Mouse (Mus musculus) neural tube, embryonic 12.5 days (tissue): ENCODE data around the gene Dnah11. TPM values are rescaled to one million over a fixed set of nuclear protein-coding genes. Genes with fewer than 3 reads are reported as not detected.

ENCODE experiments used
- ATAC-seq: fragments of 200-750 bp; cut with Nextera tagmentation; 2 replicates; pipeline ENCODE4 v1.8.0; 2017; ENCODE audit warnings: low read depth, mild to moderate bottlenecking, moderate TSS enrichment, moderate library complexity; ENCODE audit not compliant: low FRiP score
- H3K27ac ChIP-seq: fragments of 300-500 bp; sonication (generic); 2 replicates; pipeline ENCODE4 v1.5.1; 2016
- H3K27me3 ChIP-seq: fragments of 300-500 bp; sonication (generic); replicated peaks from 2 replicates; pipeline ENCODE4 v1.6.1; 2016; ENCODE audit warnings: mild to moderate bottlenecking
- H3K36me3 ChIP-seq: fragments of 300-500 bp; sonication (generic); 2 replicates; pipeline ENCODE4 v1.6.1; 2016; ENCODE audit warnings: mild to moderate bottlenecking
- H3K4me1 ChIP-seq: fragments of 300-500 bp; sonication (generic); 2 replicates; pipeline ENCODE4 v1.6.1; 2016
- H3K4me2 ChIP-seq: fragments of 300-500 bp; sonication (generic); replicated peaks from 2 replicates; pipeline ENCODE4 v1.6.1; 2016; ENCODE audit warnings: mild to moderate bottlenecking
- H3K4me3 ChIP-seq: fragments of 300-500 bp; sonication (generic); 2 replicates; pipeline ENCODE4 v1.5.1; 2016
- H3K9ac ChIP-seq: fragments of 300-500 bp; sonication (generic); 2 replicates; pipeline ENCODE4 v1.6.1; 2016; ENCODE audit warnings: mild to moderate bottlenecking
- H3K9me3 ChIP-seq: fragments of 300-500 bp; sonication (generic); 2 replicates; pipeline ENCODE4 v1.6.1; 2016; ENCODE audit warnings: mild to moderate bottlenecking
- WGBS: fragments of 180-500 bp; shearing (Covaris S2); methylation state at CpG from one replicate; pipeline ENCODE4 v1.1.7; 2016; 5-methylcytosine and 5-hydroxymethylcytosine counted together
- polyA plus RNA-seq: library from polyadenylated mRNA; unstranded; fragments of >200 nt; fragmentation: Nextera tagmentation; extraction: Ambion mirVana; gene quantifications from 2 replicates; pipeline ENCODE4 v1.2.1, GENCODE M21; 2016

Dnah11 gene
- polyA plus RNA-seq, 1 experiment from 2014 or later = 0.22 TPM

DNA sequence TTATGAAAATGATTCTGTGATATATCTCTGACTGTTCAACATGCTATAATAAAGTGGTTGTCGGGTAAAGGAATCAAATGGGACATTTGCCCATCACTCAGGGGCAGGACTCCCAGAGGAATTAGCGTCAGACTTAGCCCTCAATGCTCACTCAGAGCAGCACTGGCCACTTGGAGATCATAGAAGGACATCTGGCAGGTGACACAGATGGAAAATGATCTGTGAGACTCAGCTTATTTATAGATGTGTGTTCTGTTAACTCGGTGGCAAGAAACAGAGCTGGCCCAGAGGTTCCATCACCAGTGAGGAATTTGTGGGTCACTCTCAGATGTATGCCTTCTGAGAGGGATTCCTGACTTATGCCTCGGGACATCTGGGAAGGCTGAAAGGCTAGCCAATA is 173.1 kb downstream of the Dnah11 start:
- Histone ChIP-seq H3K27ac (no peak overlapping the region), H3K9ac (no peak overlapping the region), H3K4me1 (no peaks in the 10 kb centered on the region), H3K36me3 (no peaks in the 10 kb centered on the region), H3K27me3 (no peaks in the 10 kb centered on the region), H3K9me3 (no peaks in the 10 kb centered on the region), H3K4me2 (no peak overlapping the region), H3K4me3 (no peak overlapping the region)
- ATAC-seq = no peak
- 73% methylated on average over 4 of the region's 4 CpGs for WGBS

DNA sequence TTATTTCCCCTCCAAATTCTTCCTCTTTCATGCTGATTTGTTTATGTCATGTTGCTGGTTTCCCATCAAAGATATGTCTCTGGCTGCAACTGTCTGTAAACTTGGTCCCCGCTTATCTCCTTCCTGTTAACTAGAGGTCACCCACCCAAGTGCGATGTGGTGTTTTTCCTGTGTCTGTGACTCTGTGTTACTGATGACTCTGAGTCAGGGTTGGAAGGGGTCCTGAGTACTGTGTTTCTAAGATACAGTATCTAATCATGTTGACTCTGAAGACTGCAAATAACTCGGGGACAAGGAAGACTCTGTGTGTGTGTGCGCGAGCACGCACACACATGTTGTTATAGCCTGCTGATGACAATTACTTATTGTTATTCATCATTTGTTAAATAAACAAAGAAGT is 179.9 kb downstream of the Dnah11 start:
- Histone ChIP-seq H3K27ac (no peak overlapping the region), H3K4me1 (no peaks in the 10 kb centered on the region), H3K36me3 (no peaks in the 10 kb centered on the region), H3K4me2 (no peak overlapping the region), H3K9me3 (no peaks in the 10 kb centered on the region), H3K4me3 (no peak overlapping the region), H3K27me3 (no peaks in the 10 kb centered on the region), H3K9ac (no peak overlapping the region)
- no peak for ATAC-seq
- WGBS = 89% methylated on average over 6 of the region's 6 CpGs

DNA sequence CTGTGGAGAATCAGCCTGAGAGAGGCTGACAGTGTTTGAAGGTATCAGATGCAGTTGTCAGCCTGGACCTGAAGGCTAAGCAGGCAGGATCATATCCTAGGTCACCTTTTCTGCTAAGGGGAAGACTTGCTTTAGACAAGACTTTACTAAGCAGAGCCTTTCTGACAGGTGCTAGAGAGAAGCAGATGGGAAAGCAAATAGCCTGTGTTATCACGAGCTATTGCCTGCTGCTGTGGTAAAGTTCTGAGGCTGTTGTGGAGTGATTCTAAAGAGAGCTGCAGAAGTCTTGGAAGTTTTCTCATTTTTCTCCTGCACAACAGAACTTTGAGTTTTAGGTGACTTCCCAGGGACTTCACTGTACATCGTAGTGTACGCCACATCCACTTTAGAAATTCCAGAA is 185.0 kb downstream of the Dnah11 start:
- H3K4me3 ChIP-seq = no peak overlapping the region
- no peaks in the 10 kb centered on the region for H3K4me1 ChIP-seq
- H3K36me3 ChIP-seq = no peaks in the 10 kb centered on the region
- H3K9me3 ChIP-seq = no peaks in the 10 kb centered on the region
- 91% methylated on average over 3 of the region's 3 CpGs for WGBS
- H3K27me3 ChIP-seq = no peaks in the 10 kb centered on the region
- ATAC-seq = no peak
- H3K9ac ChIP-seq = no peak overlapping the region
- no peak overlapping the region for H3K27ac ChIP-seq
- H3K4me2 ChIP-seq = no peak overlapping the region

DNA sequence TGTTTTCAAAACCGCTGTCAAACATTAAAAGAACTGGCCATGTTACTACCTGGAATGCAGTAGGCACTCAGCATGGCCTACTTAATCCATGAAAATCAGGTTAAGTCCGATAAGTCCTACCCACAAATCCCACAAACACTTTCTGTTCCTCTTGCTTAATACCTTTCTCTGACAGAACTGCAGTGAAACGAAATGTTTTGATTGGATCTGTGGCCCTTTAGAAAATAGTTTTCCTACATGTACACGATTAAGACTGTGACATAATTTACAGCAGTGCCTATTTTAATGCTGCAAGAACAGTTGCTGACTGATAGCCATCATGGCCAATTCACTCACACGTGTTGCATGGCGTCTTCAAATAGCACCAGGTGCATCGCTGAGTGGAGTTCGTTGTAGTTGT is 186.9 kb downstream of the Dnah11 start:
- Histone ChIP-seq H3K9me3 (no peaks in the 10 kb centered on the region), H3K9ac (no peak overlapping the region), H3K27ac (no peak overlapping the region), H3K36me3 (no peaks in the 10 kb centered on the region), H3K4me3 (no peak overlapping the region), H3K4me1 (no peaks in the 10 kb centered on the region), H3K4me2 (no peak overlapping the region), H3K27me3 (no peaks in the 10 kb centered on the region)
- WGBS = 91% methylated on average over 8 of the region's 8 CpGs
- ATAC-seq = no peak

DNA sequence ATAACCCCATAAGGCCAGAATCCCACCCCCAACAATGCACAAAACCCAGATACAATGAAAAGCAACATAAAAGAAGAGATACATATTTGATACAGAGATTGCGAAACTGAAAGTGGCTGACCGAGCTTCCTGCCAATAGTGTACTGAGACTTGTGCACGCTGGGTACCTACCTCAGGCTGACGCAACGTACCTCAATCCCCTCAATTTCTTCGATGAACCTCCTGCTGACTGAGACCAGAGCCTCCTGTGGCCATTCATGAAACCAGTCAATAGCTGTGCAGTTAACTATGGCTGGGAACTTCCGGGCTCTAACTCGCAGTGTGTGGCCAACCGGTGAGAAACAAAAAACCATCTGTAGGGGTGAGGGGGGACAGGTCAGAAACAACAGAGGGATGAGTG is 203.9 kb downstream of the Dnah11 start:
- Histone ChIP-seq H3K4me1 (no peaks in the 10 kb centered on the region), H3K9me3 (no peaks in the 10 kb centered on the region), H3K4me3 (no peak overlapping the region), H3K4me2 (no peak overlapping the region), H3K36me3 (no peaks in the 10 kb centered on the region), H3K27me3 (peaks cover 42% of the 10 kb centered on the region), H3K9ac (no peak overlapping the region), H3K27ac (no peak overlapping the region)
- no peak for ATAC-seq
- 48% methylated on average over 9 of the region's 9 CpGs for WGBS

DNA sequence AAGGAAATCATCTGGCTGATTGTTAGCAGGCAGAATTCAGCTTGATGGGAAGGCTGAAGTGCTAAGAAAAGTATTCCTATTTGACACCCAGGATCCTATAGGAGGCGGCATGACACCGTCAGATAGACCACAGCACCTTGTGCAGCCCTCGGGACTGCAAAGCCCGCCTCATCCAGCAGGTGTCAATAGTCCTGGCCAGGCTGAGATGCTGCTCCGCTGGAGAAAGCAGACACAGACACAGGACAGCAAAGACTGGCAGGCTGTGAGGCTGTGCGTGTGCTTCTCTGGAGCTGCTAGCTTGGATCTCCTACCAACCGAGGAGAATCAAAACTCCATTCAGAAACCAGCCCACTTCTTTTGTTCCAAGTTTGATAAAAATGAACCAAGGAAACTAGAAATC is 205.3 kb downstream of the Dnah11 start:
- no peak overlapping the region for H3K27ac ChIP-seq
- peak; percentile 87 for ATAC-seq
- H3K9ac ChIP-seq = no peak overlapping the region
- 0% methylated on average over 7 of the region's 7 CpGs for WGBS
- peaks cover 14% of the 10 kb centered on the region for H3K4me1 ChIP-seq
- H3K4me2 ChIP-seq = no peak overlapping the region
- H3K36me3 ChIP-seq = no peaks in the 10 kb centered on the region
- peaks cover 42% of the 10 kb centered on the region for H3K27me3 ChIP-seq
- H3K9me3 ChIP-seq = no peaks in the 10 kb centered on the region
- no peak overlapping the region for H3K4me3 ChIP-seq

DNA sequence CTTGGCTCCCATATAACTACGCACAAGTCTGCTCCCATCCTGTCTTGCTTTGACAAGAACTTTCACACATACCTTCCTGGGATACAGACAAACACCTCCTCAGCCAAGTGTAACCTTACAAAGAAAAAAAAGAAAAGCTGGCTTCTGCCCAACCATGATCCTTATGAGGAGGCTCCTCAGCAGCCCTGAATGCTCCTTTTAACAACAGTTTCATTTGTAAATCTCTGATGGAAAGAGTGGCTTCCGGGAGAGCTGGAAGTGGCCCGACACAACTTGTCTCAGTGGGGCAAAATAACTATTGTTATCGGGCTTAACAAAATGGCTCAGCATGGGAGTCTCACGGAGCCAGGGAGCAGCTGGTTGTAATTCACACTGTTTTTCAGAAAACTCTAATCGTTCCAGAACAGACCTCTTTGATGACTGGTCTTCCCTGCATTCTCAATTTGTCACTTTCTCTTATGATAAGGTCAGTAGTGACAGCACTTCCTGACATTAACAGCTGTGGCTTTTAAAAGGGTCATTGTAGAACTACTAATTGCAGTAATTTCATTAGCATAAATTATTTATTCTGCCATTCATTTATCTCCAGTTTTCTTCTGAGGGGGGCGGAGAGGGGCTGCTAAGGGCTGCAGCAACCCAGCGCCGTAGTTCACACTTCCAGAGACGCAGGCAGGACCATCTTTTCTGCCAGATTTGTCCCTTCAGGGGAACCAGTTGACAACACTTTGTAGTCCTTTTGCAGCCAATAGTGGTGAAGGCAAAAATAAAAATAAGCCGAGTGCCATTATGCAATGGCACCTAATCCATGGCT is 209.6 kb downstream of the Dnah11 start:
- Histone ChIP-seq H3K27ac (no peak overlapping the region), H3K4me3 (no peak overlapping the region), H3K27me3 (peaks cover 46% of the 10 kb centered on the region), H3K4me1 (peaks cover 15% of the 10 kb centered on the region), H3K36me3 (no peaks in the 10 kb centered on the region), H3K4me2 (peak overlapping the region; percentile 43), H3K9ac (no peak overlapping the region), H3K9me3 (no peaks in the 10 kb centered on the region)
- under 1% methylated on average over 11 of the region's 11 CpGs for WGBS
- peak; percentile 66 for ATAC-seq

DNA sequence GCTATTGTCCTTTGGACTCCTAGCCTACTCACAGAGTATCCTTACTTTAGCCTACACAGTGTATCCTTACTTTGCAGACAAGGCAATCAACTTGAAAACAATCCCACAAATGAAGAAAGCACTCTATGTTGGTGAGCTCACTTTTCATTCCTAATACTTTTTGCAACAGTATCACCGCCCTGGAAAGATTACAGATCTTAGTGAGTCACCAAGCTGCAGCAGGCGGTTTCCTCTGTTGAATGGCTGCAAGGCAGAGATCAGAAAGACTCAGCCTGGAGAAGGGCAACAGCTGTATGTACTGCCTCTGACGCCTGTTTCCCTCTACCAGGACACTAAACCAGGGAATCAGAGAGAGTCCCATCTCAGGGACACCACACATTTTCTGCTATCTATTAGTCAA is 218.5 kb downstream of the Dnah11 start:
- H3K27ac ChIP-seq = no peak overlapping the region
- WGBS = 72% methylated on average over 3 of the region's 3 CpGs
- no peak overlapping the region for H3K9ac ChIP-seq
- no peak overlapping the region for H3K4me3 ChIP-seq
- no peak overlapping the region for H3K4me2 ChIP-seq
- H3K27me3 ChIP-seq = peaks cover 2% of the 10 kb centered on the region
- H3K4me1 ChIP-seq = no peaks in the 10 kb centered on the region
- no peaks in the 10 kb centered on the region for H3K36me3 ChIP-seq
- ATAC-seq = no peak
- no peaks in the 10 kb centered on the region for H3K9me3 ChIP-seq

DNA sequence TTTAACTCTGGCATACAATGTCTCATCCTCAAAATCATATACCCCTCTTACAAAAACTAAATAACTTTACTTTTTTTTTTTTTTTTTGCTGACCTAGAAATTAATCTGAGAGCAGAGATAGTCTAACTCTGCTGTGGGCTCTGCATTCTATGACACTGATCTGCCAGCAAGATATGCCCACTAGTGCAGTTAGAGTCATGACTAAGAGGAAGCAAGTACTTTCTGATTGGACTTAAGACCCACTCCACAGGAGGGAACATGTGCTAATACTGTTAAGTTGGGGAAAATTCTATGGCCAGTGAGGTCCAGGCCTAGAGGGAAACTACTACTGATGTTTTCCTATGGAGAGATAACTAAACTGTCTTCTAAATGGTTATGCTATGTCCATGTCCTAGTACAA is 225.1 kb downstream of the Dnah11 start:
- ATAC-seq = no peak

DNA sequence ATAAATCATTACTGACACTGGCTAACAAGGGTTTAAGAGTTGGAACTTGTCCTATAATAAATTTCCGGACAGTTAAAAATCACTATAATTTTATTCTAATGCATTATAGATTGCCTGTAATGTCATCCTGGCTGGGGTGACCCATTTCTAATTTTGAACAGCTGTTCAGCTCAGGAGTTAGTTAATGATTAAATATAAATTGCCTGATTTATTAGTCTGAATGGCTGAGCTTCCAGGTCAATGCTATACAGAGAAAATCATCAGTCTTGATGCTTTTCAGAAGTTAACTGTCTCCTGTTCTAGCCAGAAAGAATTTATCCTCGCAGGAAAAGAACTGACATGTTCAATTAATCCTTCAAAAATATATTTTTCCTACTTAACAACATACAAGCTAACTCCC is 236.1 kb downstream of the Dnah11 start:
- no peaks in the 10 kb centered on the region for H3K36me3 ChIP-seq
- H3K27me3 ChIP-seq = no peaks in the 10 kb centered on the region
- no peak overlapping the region for H3K4me3 ChIP-seq
- H3K9ac ChIP-seq = no peak overlapping the region
- H3K27ac ChIP-seq = no peak overlapping the region
- H3K9me3 ChIP-seq = no peaks in the 10 kb centered on the region
- no peaks in the 10 kb centered on the region for H3K4me1 ChIP-seq
- H3K4me2 ChIP-seq = no peak overlapping the region
- 69% methylated on average over 2 of the region's 2 CpGs for WGBS
- ATAC-seq = no peak

More for the DNA sequence above, 225.1 kb downstream of the Dnah11 start:
- Histone ChIP-seq H3K4me2 (no peak overlapping the region), H3K27ac (no peak overlapping the region), H3K36me3 (no peaks in the 10 kb centered on the region), H3K4me1 (no peaks in the 10 kb centered on the region), H3K27me3 (no peaks in the 10 kb centered on the region; the same call in 1 of the 2 replicates), H3K4me3 (no peak overlapping the region), H3K9me3 (no peaks in the 10 kb centered on the region), H3K9ac (no peak overlapping the region)

DNA sequence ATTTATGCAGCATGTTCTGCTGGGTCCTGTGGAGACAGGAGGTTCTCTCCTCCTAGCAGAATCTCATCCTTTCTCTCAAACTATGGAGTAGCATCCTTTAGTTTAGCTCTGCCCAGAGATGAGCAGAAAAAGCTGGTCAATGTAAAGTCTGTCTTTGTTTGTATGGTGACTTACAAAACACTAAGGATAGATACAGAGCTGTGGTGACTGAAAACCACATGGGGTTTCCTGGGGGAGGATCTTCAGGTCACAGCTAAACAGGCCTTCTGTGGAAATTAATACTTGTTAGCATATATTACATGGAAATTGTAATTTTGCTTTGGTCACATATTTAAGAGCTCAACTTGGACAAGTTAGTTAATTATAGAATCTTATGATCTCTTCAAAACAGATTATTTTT is 239.6 kb downstream of the Dnah11 start:
- Histone ChIP-seq H3K27me3 (no peaks in the 10 kb centered on the region), H3K9me3 (no peaks in the 10 kb centered on the region), H3K27ac (no peak overlapping the region), H3K4me3 (no peak overlapping the region), H3K4me2 (no peak overlapping the region), H3K9ac (no peak overlapping the region), H3K4me1 (no peaks in the 10 kb centered on the region), H3K36me3 (no peaks in the 10 kb centered on the region)
- no peak for ATAC-seq

DNA sequence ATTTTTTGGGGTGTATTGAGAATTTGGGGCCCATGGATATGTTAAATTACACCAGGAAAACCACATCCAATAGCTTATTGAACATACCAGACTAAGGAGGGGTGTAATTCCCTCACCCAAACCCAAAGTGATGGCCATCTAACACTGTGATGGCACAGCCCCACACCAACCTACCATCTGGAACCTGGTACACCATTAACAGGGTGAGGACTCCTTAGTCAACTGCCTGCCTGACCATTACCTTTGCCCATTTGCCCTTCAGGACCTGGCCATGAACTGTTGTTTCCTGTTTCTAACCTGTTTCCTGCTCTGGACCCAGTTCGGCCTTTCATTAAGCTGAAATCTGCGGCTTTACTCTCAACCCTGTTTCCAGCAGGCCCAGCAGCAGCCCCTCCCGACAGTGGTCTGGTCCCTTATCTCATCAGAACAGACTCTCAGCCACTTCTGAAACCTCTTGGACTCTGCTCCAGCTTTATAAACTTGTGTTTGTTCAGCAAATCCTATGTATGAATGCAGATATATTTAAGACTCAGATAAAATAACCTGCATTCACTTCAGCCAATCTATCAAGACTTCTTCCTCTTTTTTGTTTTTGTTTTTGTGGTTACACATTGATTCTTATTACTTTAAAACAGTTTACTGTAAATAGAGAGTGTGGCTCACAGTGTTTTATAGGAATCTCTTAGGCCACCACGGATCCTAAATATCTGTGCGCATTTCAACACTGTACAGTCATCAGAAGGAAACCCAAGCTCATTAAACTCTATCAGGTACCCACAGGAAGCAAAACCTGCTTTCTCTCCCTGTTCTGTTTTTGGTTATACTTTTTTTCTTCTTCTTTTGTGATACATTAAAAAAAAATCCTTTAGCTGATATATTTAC is 251.8 kb downstream of the Dnah11 start:
- Histone ChIP-seq H3K9me3 (no peaks in the 10 kb centered on the region), H3K4me1 (no peaks in the 10 kb centered on the region), H3K27ac (no peak overlapping the region), H3K4me2 (no peak overlapping the region), H3K4me3 (no peak overlapping the region), H3K36me3 (no peaks in the 10 kb centered on the region), H3K27me3 (no peaks in the 10 kb centered on the region), H3K9ac (no peak overlapping the region)
- 89% methylated on average over 5 of the region's 5 CpGs for WGBS
- no peak for ATAC-seq
